Mouse (Mus musculus) embryonic facial prominence, embryonic 13.5 days (tissue): ENCODE data around the gene Prkg1. TPM values are rescaled to one million over a fixed set of nuclear protein-coding genes. Genes with fewer than 3 reads are reported as not detected.

Experiments used
- ATAC-seq: fragments of 200-750 bp; cut with Nextera tagmentation; 2 replicates; pipeline ENCODE4 v1.8.0; 2017; ENCODE audit warnings: low read depth; ENCODE audit not compliant: insufficient number of reproducible peaks, insufficient read depth, low FRiP score, low TSS enrichment
- H3K27ac ChIP-seq: fragments of 300-500 bp; sonication (generic); 2 replicates; pipeline ENCODE4 v1.5.1; 2015; ENCODE audit warnings: moderate library complexity, mild to moderate bottlenecking, inconsistent platforms
- H3K27me3 ChIP-seq: fragments of 300-500 bp; sonication (generic); 2 replicates; pipeline ENCODE4 v1.6.1; 2015; ENCODE audit warnings: mild to moderate bottlenecking, inconsistent platforms
- H3K36me3 ChIP-seq: fragments of 300-500 bp; sonication (generic); 2 replicates; pipeline ENCODE4 v1.6.1; 2015; ENCODE audit warnings: mild to moderate bottlenecking, inconsistent platforms
- H3K4me1 ChIP-seq: fragments of 300-500 bp; sonication (generic); 2 replicates; pipeline ENCODE4 v1.6.1; 2015; ENCODE audit warnings: inconsistent platforms
- H3K4me2 ChIP-seq: fragments of 300-500 bp; sonication (generic); 2 replicates; pipeline ENCODE4 v1.6.1; 2015; ENCODE audit warnings: moderate library complexity, mild to moderate bottlenecking, inconsistent platforms
- H3K4me3 ChIP-seq: fragments of 300-500 bp; sonication (generic); 2 replicates; pipeline ENCODE4 v1.5.1; 2015; ENCODE audit warnings: mild to moderate bottlenecking, inconsistent platforms
- H3K9ac ChIP-seq: fragments of 300-500 bp; sonication (generic); 2 replicates; pipeline ENCODE4 v1.6.1; 2015; ENCODE audit warnings: mild to moderate bottlenecking, inconsistent platforms
- H3K9me3 ChIP-seq: fragments of 300-500 bp; sonication (generic); 2 replicates; pipeline ENCODE4 v1.6.1; 2016; ENCODE audit warnings: inconsistent platforms
- WGBS: fragments of 180-500 bp; shearing (Covaris S2); methylation state at CpG from one replicate; pipeline ENCODE4 v1.1.7; 2015; ENCODE audit warnings: mixed read lengths; 5-methylcytosine and 5-hydroxymethylcytosine counted together
- polyA plus RNA-seq: library from polyadenylated mRNA; unstranded; fragments of >200 nt; fragmentation: Nextera tagmentation; extraction: Ambion mirVana; gene quantifications from 2 replicates; pipeline ENCODE4 v1.2.1, GENCODE M21; 2015

Prkg1 gene
- polyA plus RNA-seq, 1 experiment from 2014 or later, result 9.1 TPM

DNA sequence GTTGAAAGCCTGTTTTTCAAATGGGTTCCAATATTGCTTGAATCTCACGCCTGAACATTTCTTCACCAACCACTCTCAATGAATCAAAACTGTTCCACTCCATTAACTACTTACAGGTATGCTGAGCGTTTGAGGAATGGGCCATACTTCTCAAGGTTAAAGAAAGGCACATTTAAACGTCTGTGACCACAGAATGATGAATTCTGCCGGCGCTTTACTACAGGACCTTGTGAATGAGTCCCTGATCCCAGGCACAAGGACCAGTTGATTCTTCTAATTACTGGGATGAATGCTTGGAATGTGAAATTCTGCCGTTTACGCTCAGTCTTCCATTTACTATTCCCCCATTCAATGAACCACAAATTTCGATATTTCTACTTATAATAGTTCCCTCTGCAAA, 632.2 kb downstream of the Prkg1 start:
- ATAC-seq, result no peak
- H3K9me3 ChIP-seq, result no peaks in the 10 kb centered on the region
- H3K4me1 ChIP-seq, result peaks cover 2% of the 10 kb centered on the region; the same call in 1 of the 2 replicates
- no peak overlapping the region for H3K27ac ChIP-seq
- WGBS, result 61% methylated on average over 8 of the region's 8 CpGs
- H3K9ac ChIP-seq, result no peak overlapping the region
- no peaks in the 10 kb centered on the region for H3K27me3 ChIP-seq
- H3K4me2 ChIP-seq, result no peak overlapping the region
- no peak overlapping the region for H3K4me3 ChIP-seq
- no peaks in the 10 kb centered on the region for H3K36me3 ChIP-seq

DNA sequence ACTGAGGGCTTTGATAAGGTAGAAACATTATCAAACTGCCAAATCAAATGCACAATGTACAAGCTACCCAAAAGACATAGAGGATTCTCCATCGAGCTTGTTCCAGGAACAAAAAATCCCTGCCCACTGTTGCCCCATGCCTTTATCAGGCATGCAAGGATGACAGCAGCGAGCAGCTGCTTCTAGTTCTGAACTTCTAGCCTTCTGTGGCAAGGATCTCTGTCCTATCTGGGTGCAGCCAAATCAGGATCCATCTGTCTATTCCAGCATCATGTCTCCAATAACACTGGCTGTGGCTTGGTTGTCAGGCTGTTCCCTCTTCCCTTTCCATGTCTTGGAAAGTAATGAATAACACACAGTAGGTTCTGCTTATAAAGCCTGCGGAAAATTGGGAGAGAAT, 640.2 kb downstream of the Prkg1 start:
- ATAC-seq, result no peak
- no peaks in the 10 kb centered on the region for H3K4me1 ChIP-seq
- H3K9me3 ChIP-seq, result no peaks in the 10 kb centered on the region
- WGBS, result 84% methylated on average over 3 of the region's 3 CpGs
- H3K27me3 ChIP-seq, result no peaks in the 10 kb centered on the region
- H3K4me2 ChIP-seq, result no peak overlapping the region
- H3K9ac ChIP-seq, result no peak overlapping the region
- H3K36me3 ChIP-seq, result no peaks in the 10 kb centered on the region
- no peak overlapping the region for H3K4me3 ChIP-seq
- H3K27ac ChIP-seq, result no peak overlapping the region

DNA sequence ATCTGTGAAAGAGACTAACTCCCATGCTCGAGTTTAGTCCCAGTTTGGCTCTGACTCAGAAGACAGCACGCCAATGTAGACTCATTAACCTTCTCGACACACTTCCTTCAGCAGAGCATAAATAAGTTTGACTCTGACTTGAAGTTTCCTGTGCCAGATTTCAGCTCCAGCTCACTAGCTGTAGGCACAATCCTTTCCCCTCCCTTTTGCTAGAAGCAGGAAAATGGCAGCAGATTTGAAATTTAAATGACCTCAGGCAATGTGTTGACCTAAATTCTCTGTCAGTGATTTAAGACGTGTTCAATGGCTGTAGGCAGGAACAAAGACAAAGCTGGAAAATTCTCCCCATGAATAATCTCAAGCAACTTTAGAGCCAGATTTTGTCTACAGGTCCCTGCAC, 650.1 kb downstream of the Prkg1 start:
- 53% methylated on average over 4 of the region's 4 CpGs for WGBS
- no peak for ATAC-seq
- no peaks in the 10 kb centered on the region for H3K36me3 ChIP-seq
- H3K9me3 ChIP-seq, result no peaks in the 10 kb centered on the region
- no peak overlapping the region for H3K27ac ChIP-seq
- H3K4me3 ChIP-seq, result no peak overlapping the region
- H3K4me2 ChIP-seq, result no peak overlapping the region
- no peaks in the 10 kb centered on the region for H3K4me1 ChIP-seq
- H3K27me3 ChIP-seq, result no peaks in the 10 kb centered on the region
- H3K9ac ChIP-seq, result no peak overlapping the region

GRCm38 (mm10) chr19:31106835-31107554, 657.8 kb downstream of the Prkg1 start:
- 12% methylated on average over 9 of the region's 9 CpGs for WGBS
- no peak for ATAC-seq

GRCm38 (mm10) chr19:31106036-31106435, 658.8 kb downstream of the Prkg1 start:
- no peak for ATAC-seq
- 49% methylated on average over 3 of the region's 3 CpGs for WGBS
- Histone ChIP-seq H3K4me2 (no peak overlapping the region), H3K4me1 (peaks cover 14% of the 10 kb centered on the region), H3K4me3 (no peak overlapping the region), H3K36me3 (no peaks in the 10 kb centered on the region), H3K9ac (no peak overlapping the region), H3K9me3 (no peaks in the 10 kb centered on the region), H3K27me3 (no peaks in the 10 kb centered on the region), H3K27ac (no peak overlapping the region)

More at GRCm38 (mm10) chr19:31106835-31107554, 657.8 kb downstream of the Prkg1 start:
- Histone ChIP-seq H3K4me2 (no peak overlapping the region), H3K36me3 (no peaks in the 10 kb centered on the region), H3K27me3 (no peaks in the 10 kb centered on the region), H3K4me3 (no peak overlapping the region), H3K9me3 (no peaks in the 10 kb centered on the region), H3K4me1 (peaks cover 14% of the 10 kb centered on the region), H3K27ac (no peak overlapping the region), H3K9ac (no peak overlapping the region)

GRCm38 (mm10) chr19:31104764-31105163, 660.1 kb downstream of the Prkg1 start:
- no peak overlapping the region for H3K27ac ChIP-seq
- H3K36me3 ChIP-seq, result no peaks in the 10 kb centered on the region
- H3K4me1 ChIP-seq, result peaks cover 14% of the 10 kb centered on the region
- no peak overlapping the region for H3K4me2 ChIP-seq
- no peak overlapping the region for H3K4me3 ChIP-seq
- no peaks in the 10 kb centered on the region for H3K27me3 ChIP-seq
- WGBS, result 72% methylated on average over 6 of the region's 6 CpGs
- no peak overlapping the region for H3K9ac ChIP-seq
- ATAC-seq, result no peak
- H3K9me3 ChIP-seq, result no peaks in the 10 kb centered on the region

DNA sequence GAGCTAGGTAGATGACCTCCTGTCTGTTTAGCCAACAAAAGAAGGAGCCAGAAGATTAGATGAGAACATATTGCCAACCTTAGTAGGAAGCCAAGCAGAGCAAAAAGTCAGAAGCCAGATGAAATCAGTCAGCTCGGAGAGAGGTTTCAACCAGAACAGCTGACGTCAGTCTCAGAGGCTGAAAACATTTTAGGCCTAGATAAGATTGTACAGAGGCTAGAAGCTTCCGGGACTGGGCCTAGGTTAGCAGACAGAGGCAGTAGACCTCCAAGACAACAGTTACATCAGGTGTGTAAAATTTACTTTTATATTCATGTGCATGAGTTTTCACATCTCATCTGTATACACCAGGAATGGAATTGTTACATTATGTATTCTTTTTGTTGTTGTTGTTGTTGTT, 665.5 kb downstream of the Prkg1 start:
- H3K27me3 ChIP-seq, result no peaks in the 10 kb centered on the region
- H3K36me3 ChIP-seq, result no peaks in the 10 kb centered on the region
- H3K9me3 ChIP-seq, result no peaks in the 10 kb centered on the region
- H3K27ac ChIP-seq, result no peak overlapping the region
- H3K4me1 ChIP-seq, result no peaks in the 10 kb centered on the region
- ATAC-seq, result no peak
- 86% methylated on average over 3 of the region's 3 CpGs for WGBS
- no peak overlapping the region for H3K4me2 ChIP-seq
- H3K9ac ChIP-seq, result no peak overlapping the region
- no peak overlapping the region for H3K4me3 ChIP-seq

DNA sequence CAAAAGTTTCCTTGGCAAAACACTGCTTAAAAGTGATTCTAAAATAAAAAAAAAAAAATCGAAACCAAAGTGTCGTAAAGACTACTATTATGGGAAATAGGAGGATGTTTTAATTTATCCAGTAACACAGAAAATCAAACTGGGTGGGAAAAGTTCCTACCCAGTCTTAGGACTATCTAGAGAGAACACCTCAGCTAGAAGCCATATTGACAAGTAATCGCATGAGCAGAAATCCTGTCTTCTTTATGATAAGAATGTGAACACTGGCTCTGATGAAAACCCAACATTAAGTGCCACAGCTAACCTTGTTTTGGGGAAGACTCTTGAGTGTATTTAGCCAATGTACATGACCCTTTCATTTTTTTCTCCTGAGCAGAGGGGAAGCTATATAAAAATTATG, 667.0 kb downstream of the Prkg1 start:
- whole genome bisulfite sequencing, result 72% methylated on average over 3 of the region's 3 CpGs
- no peak overlapping the region for H3K9ac ChIP-seq
- ATAC-seq, result no peak

GRCm38 (mm10) chr19:31083761-31084160, 681.1 kb downstream of the Prkg1 start:
- H3K9ac ChIP-seq, result peak overlapping the region; percentile 82
- peaks cover 42% of the 10 kb centered on the region for H3K36me3 ChIP-seq
- peak overlapping the region; percentile 69 for H3K4me3 ChIP-seq
- ATAC-seq, result no peak
- H3K27me3 ChIP-seq, result no peaks in the 10 kb centered on the region
- 95% methylated on average over 8 of the region's 8 CpGs for WGBS
- H3K4me1 ChIP-seq, result peaks cover 17% of the 10 kb centered on the region
- H3K4me2 ChIP-seq, result peak overlapping the region; percentile 73
- H3K27ac ChIP-seq, result no peak overlapping the region
- H3K9me3 ChIP-seq, result peaks cover 13% of the 10 kb centered on the region

More for the DNA sequence above, 667.0 kb downstream of the Prkg1 start:
- Histone ChIP-seq H3K36me3 (no peaks in the 10 kb centered on the region), H3K4me2 (no peak overlapping the region), H3K4me3 (no peak overlapping the region), H3K9me3 (no peaks in the 10 kb centered on the region), H3K27me3 (no peaks in the 10 kb centered on the region), H3K27ac (no peak overlapping the region), H3K4me1 (no peaks in the 10 kb centered on the region)

- ATAC-seq, result peak; percentile 99
- Histone ChIP-seq H3K9me3 (peaks cover 13% of the 10 kb centered on the region), H3K4me1 (peaks cover 17% of the 10 kb centered on the region), H3K27ac (peak within 1 kb of the TSS; percentile 85), H3K9ac (peak within 1 kb of the TSS; percentile 82), H3K4me3 (peak within 1 kb of the TSS; percentile 69), H3K36me3 (peaks cover 39% of the 10 kb centered on the region), H3K4me2 (peak within 1 kb of the TSS; percentile 73), H3K27me3 (no peaks in the 10 kb centered on the region)
- 2% methylated on average over 56 of the region's 56 CpGs for whole genome bisulfite sequencing
Observed at GRCm38 (mm10) chr19:31082662-31083429, 682.0 kb downstream of the Prkg1 start, which contains the start of gene Cstf2t. Gene Cstf2t (plus strand): TSS chr19:31082837.

DNA sequence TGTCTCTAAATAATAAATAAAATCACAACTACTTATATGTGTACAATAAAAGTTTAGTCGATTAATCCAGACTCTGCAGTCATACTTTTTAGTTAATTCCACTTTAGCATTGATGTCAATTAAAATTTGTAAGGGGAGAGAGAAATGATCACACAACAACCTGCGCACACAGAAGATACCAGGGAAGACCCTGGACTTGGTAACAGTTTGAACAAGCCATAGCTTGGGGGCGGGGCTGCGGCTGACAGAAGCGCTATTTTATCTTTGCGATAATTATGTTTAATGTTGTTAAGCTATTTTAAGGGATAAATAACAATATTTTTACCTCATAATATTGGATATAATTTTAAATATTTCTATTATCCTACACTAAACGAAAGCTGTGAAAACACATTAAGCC, 682.6 kb downstream of the Prkg1 start:
- Histone ChIP-seq H3K36me3 (peaks cover 35% of the 10 kb centered on the region), H3K9me3 (peaks cover 13% of the 10 kb centered on the region), H3K4me1 (peaks cover 17% of the 10 kb centered on the region), H3K27me3 (no peaks in the 10 kb centered on the region), H3K9ac (peak overlapping the region; percentile 82; the same call in 1 of the 2 replicates), H3K27ac (peak overlapping the region; percentile 57; the same call in 1 of the 2 replicates), H3K4me2 (peak overlapping the region; percentile 73), H3K4me3 (peak overlapping the region; percentile 69)
- no peak for ATAC-seq
- 17% methylated on average over 7 of the region's 7 CpGs for WGBS

GRCm38 (mm10) chr19:31078241-31078640, 686.6 kb downstream of the Prkg1 start:
- H3K9ac ChIP-seq, result no peak overlapping the region
- H3K4me2 ChIP-seq, result no peak overlapping the region
- peaks cover 12% of the 10 kb centered on the region for H3K4me1 ChIP-seq
- no peak overlapping the region for H3K27ac ChIP-seq
- H3K4me3 ChIP-seq, result no peak overlapping the region
- 52% methylated on average over 3 of the region's 3 CpGs for WGBS
- no peaks in the 10 kb centered on the region for H3K27me3 ChIP-seq
- no peaks in the 10 kb centered on the region for H3K36me3 ChIP-seq
- no peaks in the 10 kb centered on the region for H3K9me3 ChIP-seq
- ATAC-seq, result no peak
